Mouse (Mus musculus): Measurements from ENCODE around the gene Crhr2. TPM values are rescaled to one million over a fixed set of nuclear protein-coding genes. Genes with fewer than 3 reads are reported as not detected.

Crhr2 gene
- total RNA-seq, 2 experiments from 2014 or later = 3.1 to 3.4 TPM

DNA sequence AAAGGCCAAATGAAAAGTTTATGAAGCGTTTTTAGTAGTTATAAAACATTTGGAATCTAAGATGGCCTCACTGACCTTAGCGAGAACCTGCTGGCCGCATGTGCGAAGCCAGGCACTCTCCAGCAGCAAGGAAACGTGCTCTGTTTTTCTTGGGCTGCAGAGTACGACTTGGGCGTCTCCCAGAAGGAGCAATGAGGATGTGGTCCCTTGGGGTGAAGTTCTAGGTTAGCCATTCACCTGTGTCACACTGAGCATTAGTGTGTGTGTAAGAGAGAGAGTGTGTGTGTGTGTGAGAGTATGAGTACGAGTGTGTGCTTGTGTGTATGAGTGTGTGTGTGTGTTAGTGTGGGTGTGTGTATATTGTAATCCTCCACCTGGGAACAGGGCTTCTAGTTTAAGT, 89.6 kb downstream of the Crhr2 start:
- no peak for DNase-seq

Other genes starting within 250 kb of the Crhr2 start
- 1 to 10 TPM; 4.0 to 5.1 TPM for gene Nod1, start 160.4 kb downstream of the Crhr2 start, total RNA-seq (2021)
- 10 to 100 TPM; 34.7 to 39.0 TPM for gene Ggct, start 140.1 kb downstream of the Crhr2 start, total RNA-seq (2021)
- gene Gars, start 95.0 kb downstream of the Crhr2 start, total RNA-seq (2021) = 100 to 1,000 TPM; 131 to 134 TPM
- under 1 TPM in 1 of 2 experiments, not detected in 1; 0.75 TPM for gene Inmt, start 42.0 kb upstream of the Crhr2 start, total RNA-seq (2021)
- gene Mindy4, start 70.4 kb upstream of the Crhr2 start, total RNA-seq (2021) = 10 to 100 TPM; 11.9 to 13.0 TPM
- 1 to 10 TPM in 1 of 2 experiments, under 1 TPM in 1; 0.45 to 2.5 TPM for gene Aqp1, start 203.4 kb upstream of the Crhr2 start, total RNA-seq (2021)
- not detected for gene Ghrhr, start 243.3 kb upstream of the Crhr2 start, total RNA-seq (2021)

All from layer of hippocampus, postnatal 36 days (tissue).